Mouse (Mus musculus) stomach, embryonic 15.5 days (tissue): ENCODE data around the gene Gm1113. TPM values are rescaled to one million over a fixed set of nuclear protein-coding genes. Genes with fewer than 3 reads are reported as not detected.

ENCODE experiments used
- ATAC-seq: fragments of 200-750 bp; cut with Nextera tagmentation; 2 replicates; pipeline ENCODE4 v1.8.0; 2017; ENCODE audit warnings: low read depth, moderate number of reproducible peaks, moderate TSS enrichment; ENCODE audit not compliant: insufficient read depth, low FRiP score
- H3K27ac ChIP-seq: fragments of 300-500 bp; sonication (generic); 2 replicates; pipeline ENCODE4 v1.5.1; 2015; ENCODE audit warnings: mild to moderate bottlenecking, inconsistent platforms
- H3K27me3 ChIP-seq: fragments of 300-500 bp; sonication (generic); replicated peaks from 2 replicates; pipeline ENCODE4 v1.6.1; 2015; ENCODE audit warnings: inconsistent platforms
- H3K36me3 ChIP-seq: fragments of 300-500 bp; sonication (generic); 2 replicates; pipeline ENCODE4 v1.6.1; 2015; ENCODE audit warnings: inconsistent platforms
- H3K4me1 ChIP-seq: fragments of 300-500 bp; sonication (generic); 2 replicates; pipeline ENCODE4 v1.6.1; 2015; ENCODE audit warnings: inconsistent platforms
- H3K4me2 ChIP-seq: fragments of 300-500 bp; sonication (generic); 2 replicates; pipeline ENCODE4 v1.6.1; 2015; ENCODE audit warnings: mild to moderate bottlenecking, inconsistent platforms
- H3K4me3 ChIP-seq: fragments of 300-500 bp; sonication (generic); replicated peaks from 2 replicates; pipeline ENCODE4 v1.5.1; 2015; ENCODE audit warnings: inconsistent platforms
- H3K9ac ChIP-seq: fragments of 300-500 bp; sonication (generic); 2 replicates; pipeline ENCODE4 v1.6.1; 2015; ENCODE audit warnings: inconsistent platforms
- H3K9me3 ChIP-seq: fragments of 300-500 bp; sonication (generic); 2 replicates; pipeline ENCODE4 v1.6.1; 2016; ENCODE audit warnings: inconsistent platforms
- WGBS: fragments of 180-500 bp; shearing (Covaris S2); methylation state at CpG from one replicate; pipeline ENCODE4 v1.1.7; 2015; 5-methylcytosine and 5-hydroxymethylcytosine counted together
- polyA plus RNA-seq: library from polyadenylated mRNA; unstranded; fragments of >200 nt; fragmentation: Nextera tagmentation; extraction: Ambion mirVana; gene quantifications from 2 replicates; pipeline ENCODE4 v1.2.1, GENCODE M21; 2015

Gm1113 gene
- not detected in 2 replicates for polyA plus RNA-seq

GRCm38 (mm10) chr9:35518169-35518568, at the start of gene Gm1113:
Gene Gm1113, minus strand, starts transcription at chr9:35518269.
- Histone ChIP-seq H3K4me2 (no peak within 1 kb of the TSS), H3K4me1 (peaks cover 6% of the 10 kb centered on the region; the same call in 1 of the 2 replicates), H3K9me3 (no peaks in the 10 kb centered on the region), H3K27me3 (no peaks in the 10 kb centered on the region), H3K27ac (no peak within 1 kb of the TSS), H3K36me3 (no peaks in the 10 kb centered on the region), H3K9ac (no peak within 1 kb of the TSS), H3K4me3 (no peak within 1 kb of the TSS)
- 71% methylated on average over 3 of the region's 3 CpGs for WGBS
- ATAC-seq, result no peak

- peaks cover 30% of the 10 kb centered on the region for H3K36me3 ChIP-seq
- WGBS, result 86% methylated on average over 5 of the region's 5 CpGs
- H3K4me2 ChIP-seq, result no peak overlapping the region
- no peak overlapping the region for H3K27ac ChIP-seq
- no peak overlapping the region for H3K4me3 ChIP-seq
- no peak for ATAC-seq
- H3K9me3 ChIP-seq, result no peaks in the 10 kb centered on the region
- peaks cover 9% of the 10 kb centered on the region for H3K4me1 ChIP-seq
- H3K9ac ChIP-seq, result no peak overlapping the region
- H3K27me3 ChIP-seq, result no peaks in the 10 kb centered on the region
Measured at GRCm38 (mm10) chr9:35564536-35565240, 46.6 kb upstream of the Gm1113 start.

- 88% methylated on average over 6 of the region's 6 CpGs for WGBS
Measured at GRCm38 (mm10) chr9:35561583-35561982, 43.5 kb upstream of the Gm1113 start.

GRCm38 (mm10) chr9:35561076-35561475, 43.0 kb upstream of the Gm1113 start:
- Histone ChIP-seq H3K4me2 (no peak overlapping the region), H3K4me3 (no peak overlapping the region), H3K27ac (no peak overlapping the region), H3K4me1 (peaks cover 6% of the 10 kb centered on the region; the same call in 1 of the 2 replicates), H3K36me3 (peaks cover 16% of the 10 kb centered on the region), H3K9ac (no peak overlapping the region), H3K27me3 (no peaks in the 10 kb centered on the region), H3K9me3 (no peaks in the 10 kb centered on the region)
- 95% methylated on average over 11 of the region's 11 CpGs for WGBS
- ATAC-seq, result no peak

More at GRCm38 (mm10) chr9:35561583-35561982, 43.5 kb upstream of the Gm1113 start:
- Histone ChIP-seq H3K9me3 (no peaks in the 10 kb centered on the region), H3K4me1 (peaks cover 6% of the 10 kb centered on the region; the same call in 1 of the 2 replicates), H3K9ac (no peak overlapping the region), H3K27me3 (no peaks in the 10 kb centered on the region), H3K4me3 (no peak overlapping the region), H3K4me2 (no peak overlapping the region), H3K27ac (no peak overlapping the region), H3K36me3 (peaks cover 19% of the 10 kb centered on the region)
- ATAC-seq, result no peak

- no peaks in the 10 kb centered on the region for H3K27me3 ChIP-seq
- no peaks in the 10 kb centered on the region for H3K9me3 ChIP-seq
- H3K4me3 ChIP-seq, result peak overlapping the region; percentile 76
- H3K4me1 ChIP-seq, result peaks cover 6% of the 10 kb centered on the region; the same call in 1 of the 2 replicates
- peak overlapping the region; percentile 96 for H3K4me2 ChIP-seq
- H3K9ac ChIP-seq, result peak overlapping the region; percentile 54
- H3K27ac ChIP-seq, result no peak overlapping the region; the same call in 1 of the 2 replicates
- 1% methylated on average over 31 of the region's 31 CpGs for WGBS
- ATAC-seq, result peak; percentile 84
- peaks cover 4% of the 10 kb centered on the region; the same call in 1 of the 2 replicates for H3K36me3 ChIP-seq
Measured at GRCm38 (mm10) chr9:35559009-35559890, 41.2 kb upstream of the Gm1113 start.

GRCm38 (mm10) chr9:35558257-35559008, 40.4 kb upstream of the Gm1113 start, which contains the start of the genes Ddx25 and Pus3:
Gene Ddx25, minus strand, starts transcription at chr9:35558528.
Gene Pus3, plus strand, starts transcription at chr9:35558595.
- Histone ChIP-seq H3K4me1 (peaks cover 6% of the 10 kb centered on the region; the same call in 1 of the 2 replicates), H3K27me3 (no peaks in the 10 kb centered on the region), H3K27ac (no peak within 1 kb of the TSS; the same call in 1 of the 2 replicates), H3K9ac (peak within 1 kb of the TSS; percentile 54), H3K4me2 (peak within 1 kb of the TSS; percentile 96), H3K36me3 (peaks cover 4% of the 10 kb centered on the region; the same call in 1 of the 2 replicates), H3K9me3 (no peaks in the 10 kb centered on the region), H3K4me3 (peak within 1 kb of the TSS; percentile 76)
- ATAC-seq, result peak; percentile 74
- WGBS, result under 1% methylated on average over 57 of the region's 59 CpGs

- WGBS, result 56% methylated on average over 12 of the region's 12 CpGs
- H3K27me3 ChIP-seq, result no peaks in the 10 kb centered on the region
- H3K4me3 ChIP-seq, result no peak overlapping the region
- ATAC-seq, result no peak
- peaks cover 6% of the 10 kb centered on the region; the same call in 1 of the 2 replicates for H3K4me1 ChIP-seq
- no peak overlapping the region for H3K4me2 ChIP-seq
- peaks cover 2% of the 10 kb centered on the region; the same call in 1 of the 2 replicates for H3K36me3 ChIP-seq
- no peaks in the 10 kb centered on the region for H3K9me3 ChIP-seq
- no peak overlapping the region for H3K9ac ChIP-seq
- H3K27ac ChIP-seq, result no peak overlapping the region
Measured at GRCm38 (mm10) chr9:35556494-35557102, 38.5 kb upstream of the Gm1113 start.

GRCm38 (mm10) chr9:35548455-35548854, 30.4 kb upstream of the Gm1113 start:
- H3K27ac ChIP-seq, result no peak overlapping the region
- H3K9me3 ChIP-seq, result no peaks in the 10 kb centered on the region
- no peaks in the 10 kb centered on the region for H3K4me1 ChIP-seq
- no peak; the same call in 1 of the 2 replicates for ATAC-seq
- no peak overlapping the region for H3K4me3 ChIP-seq
- H3K4me2 ChIP-seq, result no peak overlapping the region
- H3K9ac ChIP-seq, result no peak overlapping the region
- H3K27me3 ChIP-seq, result no peaks in the 10 kb centered on the region
- no peaks in the 10 kb centered on the region for H3K36me3 ChIP-seq
- 73% methylated on average over 9 of the region's 9 CpGs for WGBS

- Histone ChIP-seq H3K27ac (no peak overlapping the region), H3K27me3 (no peaks in the 10 kb centered on the region), H3K4me3 (no peak overlapping the region), H3K9ac (no peak overlapping the region), H3K4me2 (no peak overlapping the region), H3K36me3 (no peaks in the 10 kb centered on the region), H3K4me1 (no peaks in the 10 kb centered on the region), H3K9me3 (no peaks in the 10 kb centered on the region)
- ATAC-seq, result no peak
- WGBS, result 63% methylated on average over 9 of the region's 9 CpGs
Measured at GRCm38 (mm10) chr9:35546745-35547144, 28.7 kb upstream of the Gm1113 start.

- no peaks in the 10 kb centered on the region for H3K27me3 ChIP-seq
- H3K4me1 ChIP-seq, result no peaks in the 10 kb centered on the region
- no peak for ATAC-seq
- no peaks in the 10 kb centered on the region for H3K36me3 ChIP-seq
- no peak overlapping the region for H3K9ac ChIP-seq
- no peak overlapping the region for H3K4me2 ChIP-seq
- 66% methylated on average over 12 of the region's 12 CpGs for WGBS
- H3K27ac ChIP-seq, result no peak overlapping the region
- H3K4me3 ChIP-seq, result no peak overlapping the region
- H3K9me3 ChIP-seq, result no peaks in the 10 kb centered on the region
Measured at GRCm38 (mm10) chr9:35545704-35546103, 27.6 kb upstream of the Gm1113 start.

GRCm38 (mm10) chr9:35544666-35545065, 26.6 kb upstream of the Gm1113 start:
- Histone ChIP-seq H3K4me2 (no peak overlapping the region), H3K27ac (no peak overlapping the region), H3K4me1 (no peaks in the 10 kb centered on the region), H3K27me3 (no peaks in the 10 kb centered on the region), H3K36me3 (no peaks in the 10 kb centered on the region), H3K9ac (no peak overlapping the region), H3K9me3 (no peaks in the 10 kb centered on the region), H3K4me3 (no peak overlapping the region)
- 66% methylated on average over 2 of the region's 2 CpGs for WGBS
- ATAC-seq, result no peak
